19 mouse cellular contexts compared by ENCODE assay signal in genomic region chr2:68989117-68989516, GRCm38 (mm10).
DNase-seq lines count a peak whose midpoint lies in the region.
"Had no signal": no experiment of that assay in that cellular context is flagged by ENCODE, and none has a peak within 500 bp of the region (broad histone marks: within the 10 kb centered on the region; RNA-seq: fewer than 3 reads in every experiment).

No protein-coding gene starts in this region.

- peak; percentile 36 for DNase-seq in layer of hippocampus, adult 9-11 months
- no peak for DNase-seq in layer of hippocampus, adult 8-10 months (ENCODE audit: low spot score in 2 of 2)
- peak; percentile 59 to 62 for DNase-seq in frontal cortex, postnatal 36 days (ENCODE audit: low spot score in 2 of 2)
- DNase-seq in left cerebral cortex, postnatal 25 days (ENCODE audit: low spot score in 2 of 2) = peak; percentile 52 to 91
- DNase-seq in right cerebral cortex, postnatal 36 days (ENCODE audit: low spot score in 2 of 2) = peak; percentile 62 to 76
- DNase-seq in adrenal gland, adult (ENCODE audit: inconsistent age in 2 of 2, low spot score in 1 of 2) = no peak
- DNase-seq in cerebellum, adult 18-20 months = no peak
- DNase-seq: adrenal gland, postnatal 36 days; cerebellum, adult 9-10 months; cerebellum, postnatal 36 days; gastrocnemius, postnatal 25 days; heart, adult 11 months; kidney, adult 9 months; kidney, postnatal 14 days; layer of hippocampus, postnatal 36 days; lung, embryonic 14.5 days; lung, postnatal 14 days; midbrain, embryonic 14.5 days; thymus, postnatal 14 days had no signal

- intact Hi-C loops in left cerebral cortex, postnatal 25 days (cut with DNase I) = no loop called here

Comparison
In these comparisons a context has a peak if more than half of its experiments do, and no peak if none do; other contexts are left out.
1. DNase-seq: peak in layer of hippocampus, adult 9-11 months (single experiment), frontal cortex, postnatal 36 days (2 of 2), left cerebral cortex, postnatal 25 days (2 of 2) and right cerebral cortex, postnatal 36 days (2 of 2); none in layer of hippocampus, adult 8-10 months (0 of 2), adrenal gland, adult (0 of 2) and cerebellum, adult 18-20 months (0 of 2).